In the genomic region with DNA sequence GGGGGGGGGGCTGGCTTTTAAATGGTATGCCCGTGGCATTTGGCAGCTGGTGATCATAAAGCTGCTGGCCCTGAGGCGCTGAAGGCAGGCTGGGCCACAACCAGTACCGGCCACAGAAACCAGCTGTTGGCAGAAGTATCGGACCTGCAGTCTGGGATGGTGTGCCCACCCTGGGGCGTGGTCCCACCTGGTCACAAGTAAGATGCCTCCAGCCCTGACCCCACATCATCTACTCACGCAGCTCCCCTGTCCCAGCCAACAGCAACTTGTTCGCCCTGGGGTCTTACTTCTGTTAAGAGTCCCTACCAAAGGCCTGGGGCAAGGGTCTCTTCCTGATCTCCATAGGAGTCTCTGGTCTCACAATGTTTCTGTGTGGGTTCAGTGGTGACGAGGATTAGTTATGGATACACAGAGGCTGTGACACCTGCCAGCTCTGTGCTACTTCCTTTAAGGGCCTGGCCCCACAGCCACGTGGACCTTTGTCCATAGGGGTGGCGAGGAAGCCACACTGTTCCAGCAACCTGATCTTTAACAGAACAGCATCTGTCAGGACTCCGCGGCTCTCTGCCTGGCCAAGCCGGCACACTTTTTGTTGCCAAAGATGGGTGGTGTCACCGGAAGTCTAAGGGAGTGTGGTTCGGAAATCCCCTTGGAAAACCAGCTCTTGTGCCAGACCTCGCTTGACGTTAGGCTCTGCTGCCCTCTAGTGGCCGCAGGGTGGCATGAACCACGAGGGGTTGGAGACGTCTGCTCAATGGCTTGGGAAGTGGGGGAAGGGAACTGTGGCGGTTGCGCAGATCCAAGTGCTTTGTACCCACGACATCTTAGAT, we compare ENCODE assay signal across 1 mouse cellular context.
A peak's percentile ranks its signal among the peaks of the same experiment; 100 is the strongest.
TF ChIP-seq lines count a peak whose summit lies in the region.

No protein-coding gene starts in this region.

TF ChIP-seq in CH12.LX, 34 proteins besides CTCF, POLR2A, EP300 and RAD21 (continued from another document):
- TF ChIP-seq MEF2A (IDR thresholded peaks at IDR 0.05; ENCODE audit: borderline replicate concordance, low read depth, low read length), result no peak
- peak; percentile 68 for TF ChIP-seq SIN3A (IDR thresholded peaks at IDR 0.05; ENCODE audit: low read length)
- TF ChIP-seq MAX (IDR thresholded peaks at IDR 0.05; ENCODE audit: low read length), result peak; percentile 79
- peak; percentile 92; the same call in 1 of the 2 replicates for TF ChIP-seq MYC (IDR thresholded peaks at IDR 0.05; ENCODE audit: low read depth, low read length)
- peak; percentile 55 for TF ChIP-seq TCF12 (IDR thresholded peaks at IDR 0.05; ENCODE audit: low read depth, low read length)
- 0 out of 2 replicates have a peak, but pooled peaks have one; percentile 38 for TF ChIP-seq TBP (conservative IDR thresholded peaks at IDR 0.05; ENCODE audit: low read depth, low read length)
- no peak for TF ChIP-seq USF1 (IDR thresholded peaks at IDR 0.05; ENCODE audit: low read depth, low read length)
- no peak for TF ChIP-seq PAX5 (IDR thresholded peaks at IDR 0.05; ENCODE audit: low read length)
- peak; percentile 78 for TF ChIP-seq MXI1 (IDR thresholded peaks at IDR 0.05; ENCODE audit: low read depth, low read length)
- TF ChIP-seq ZMIZ1 (IDR thresholded peaks at IDR 0.05; ENCODE audit: low read depth, low read length), result no peak
- no peak for TF ChIP-seq MAZ (IDR thresholded peaks at IDR 0.05; ENCODE audit: low read depth, low read length)
- TF ChIP-seq RCOR1 (conservative IDR thresholded peaks at IDR 0.05; ENCODE audit: low read depth, low read length), result no peak
- TF ChIP-seq MAFK (IDR thresholded peaks at IDR 0.05; ENCODE audit: insufficient replicate concordance, low read length), result no peak
- no peak for TF ChIP-seq USF2 (conservative IDR thresholded peaks at IDR 0.05; ENCODE audit: low read depth, low read length)
